Mouse (Mus musculus): Measurements from ENCODE around the gene Hpf1.

The Hpf1 gene

DNA sequence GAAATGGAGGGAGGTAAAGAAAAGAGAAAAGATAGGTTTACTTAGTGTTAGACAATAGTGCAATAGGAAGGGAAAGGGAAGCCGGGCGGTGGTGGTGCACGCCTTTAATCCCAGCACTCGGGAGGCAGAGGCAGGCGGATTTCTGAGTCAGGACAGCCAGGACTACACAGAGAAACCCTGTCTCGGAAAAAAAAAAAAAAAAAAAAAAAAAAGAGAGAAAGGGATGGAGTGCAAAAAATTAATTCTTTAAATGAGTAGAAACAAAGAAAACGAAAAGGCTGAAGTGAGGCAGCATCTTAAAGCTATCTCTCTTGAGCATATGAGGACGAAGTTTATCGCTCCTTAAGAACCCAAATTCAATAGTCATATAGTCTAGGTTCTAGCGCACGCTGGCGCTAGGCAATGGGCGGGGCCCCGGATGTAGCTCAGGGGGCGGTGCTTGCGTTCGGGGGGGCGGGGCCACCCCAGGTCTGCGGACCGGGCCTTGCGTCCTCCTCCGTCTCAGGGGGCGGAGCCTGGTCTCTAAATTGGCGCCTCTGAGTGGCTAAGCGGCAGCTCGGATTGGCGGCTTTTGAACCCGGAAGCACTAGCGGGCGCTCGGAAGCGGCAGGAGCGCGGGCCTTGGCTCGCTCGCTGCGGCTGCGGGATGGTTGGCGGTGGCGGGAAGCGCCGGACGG lies at the start of gene Hpf1:
Hpf1 (plus strand) TSS at position 576 of the 677 bp plus-strand sequence.
- peak; percentile 97 for DNase-seq

DNA sequence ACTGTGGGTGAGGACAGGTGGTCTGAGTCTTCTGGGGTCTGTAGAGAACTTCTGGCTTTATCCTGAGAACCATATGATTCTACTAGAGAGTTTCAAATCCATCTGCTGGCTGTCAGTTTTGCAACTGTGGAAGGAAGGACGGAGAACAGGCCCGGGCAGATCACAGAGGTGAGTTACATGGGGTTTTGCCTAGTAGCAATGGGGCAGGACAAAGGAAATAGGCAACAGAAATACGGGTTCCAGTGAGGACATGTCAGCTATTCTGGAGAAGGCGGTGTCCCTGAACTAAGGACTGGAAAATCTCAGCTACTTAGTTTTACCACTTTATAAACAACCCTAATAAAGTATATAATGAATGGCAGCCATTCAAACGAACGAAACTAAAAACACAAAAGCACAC lies 47.8 kb upstream of the Hpf1 start:
- no peak for DNase-seq

GRCm38 (mm10) chr8:60857559-60857958 lies 32.7 kb upstream of the Hpf1 start:
- DNase-seq, result no peak

DNA sequence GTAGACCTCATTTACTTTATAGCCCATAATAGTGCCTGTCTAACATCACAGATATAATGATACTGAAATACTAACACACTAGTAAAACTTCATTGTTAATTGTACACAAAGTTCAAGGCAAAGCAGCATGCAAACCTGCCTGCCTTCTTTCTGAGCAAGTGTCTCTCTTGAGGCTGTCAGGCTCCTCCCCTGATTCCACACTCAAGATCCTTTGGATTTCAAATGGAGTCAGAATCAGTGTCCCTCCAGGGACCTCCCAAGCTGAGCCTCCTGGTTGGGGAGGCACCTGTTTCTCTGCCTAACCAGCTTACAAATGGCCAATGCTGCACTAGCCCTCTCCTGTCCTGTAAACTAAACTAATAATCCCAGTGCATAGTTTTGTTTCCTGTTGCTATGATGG lies 32.1 kb upstream of the Hpf1 start:
- no peak for DNase-seq

DNA sequence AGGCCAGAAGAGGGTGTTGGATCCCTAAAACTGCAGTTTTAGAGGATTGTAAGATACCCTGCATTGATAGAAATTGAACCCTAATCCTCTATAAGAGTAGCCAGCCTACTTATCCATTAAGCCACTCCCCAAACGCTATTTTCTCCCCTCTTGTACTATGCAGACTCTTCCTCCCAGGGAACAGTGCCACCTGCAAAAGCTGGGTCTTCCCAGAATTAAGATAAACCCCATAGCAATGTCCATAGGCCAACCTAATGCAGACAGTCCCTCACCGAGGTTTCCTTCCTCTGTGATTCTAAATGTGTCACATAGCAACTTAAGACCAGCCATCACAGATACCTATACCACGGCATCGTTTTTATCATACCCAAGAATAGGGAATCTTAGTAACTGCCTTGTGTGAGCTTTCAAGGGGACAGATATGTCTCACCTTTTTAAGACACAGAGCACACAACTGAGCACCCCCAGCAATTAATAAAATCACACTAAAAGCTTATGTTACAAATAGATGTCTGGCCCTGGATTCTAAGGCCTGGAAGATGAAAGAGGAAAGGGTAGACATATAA lies 31.2 kb upstream of the Hpf1 start:
- no peak for DNase-seq

DNA sequence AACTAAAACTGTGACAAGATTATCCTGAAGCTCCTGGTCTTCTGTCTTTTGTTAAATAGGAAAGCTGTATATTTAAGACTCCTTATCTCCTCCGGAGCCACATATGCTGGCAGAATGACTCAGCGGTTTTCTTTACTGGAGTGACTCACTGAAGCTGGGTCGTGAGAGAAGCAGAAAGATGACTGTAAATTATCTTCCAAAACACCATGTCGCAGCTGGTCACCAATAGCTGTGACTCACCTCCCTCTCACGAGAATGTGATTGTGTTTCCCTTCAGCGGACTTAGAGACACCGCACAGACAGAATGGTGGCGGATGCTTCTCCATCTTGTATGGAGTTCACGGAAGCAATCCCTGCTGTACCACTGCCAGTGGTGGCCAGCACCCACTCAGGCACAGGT lies 30.6 kb upstream of the Hpf1 start:
- DNase-seq, result no peak

DNA sequence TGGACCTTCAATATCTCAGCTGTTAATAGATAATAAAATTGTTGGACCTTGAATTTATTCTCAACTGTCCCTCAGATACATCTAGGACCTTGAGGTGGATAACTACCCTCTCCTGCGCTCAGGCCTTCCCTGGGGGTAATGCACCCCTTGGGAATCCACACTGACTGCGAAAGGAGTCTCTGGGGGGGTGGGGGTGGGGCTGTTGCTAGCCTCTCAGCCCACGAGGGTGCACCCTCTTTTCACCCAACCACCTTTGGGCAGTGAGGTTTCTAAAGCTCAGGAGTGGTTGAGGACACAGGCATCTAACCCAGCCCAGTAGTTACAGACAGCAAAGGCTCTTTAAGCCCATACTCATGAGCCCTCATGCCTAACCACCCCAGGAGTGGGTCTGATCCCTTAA lies 29.5 kb upstream of the Hpf1 start:
- DNase-seq, result no peak

- no peak for DNase-seq
Measured at GRCm38 (mm10) chr8:60861783-60862182, 28.4 kb upstream of the Hpf1 start.

DNA sequence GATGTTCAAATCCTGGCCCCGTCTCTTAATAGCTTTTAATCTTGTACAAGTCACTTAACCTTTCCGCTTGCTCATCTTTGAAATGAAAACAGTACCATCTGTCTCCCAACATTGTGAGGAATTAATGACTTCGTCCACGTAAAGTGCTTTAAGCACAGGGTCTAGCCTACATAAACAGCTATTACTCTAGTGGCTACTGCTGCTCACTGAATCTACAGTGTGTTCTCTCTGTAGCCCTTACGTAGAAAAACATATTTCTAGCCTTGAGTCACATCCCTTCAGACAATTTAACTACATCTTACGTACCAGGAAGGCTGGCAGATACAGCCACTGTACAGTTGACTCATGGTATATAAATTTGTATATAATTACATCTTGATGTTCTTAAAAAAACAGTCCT lies 25.3 kb upstream of the Hpf1 start:
- DNase-seq, result no peak

GRCm38 (mm10) chr8:60865504-60866114 lies 24.6 kb upstream of the Hpf1 start:
- DNase-seq, result peak; percentile 71

DNA sequence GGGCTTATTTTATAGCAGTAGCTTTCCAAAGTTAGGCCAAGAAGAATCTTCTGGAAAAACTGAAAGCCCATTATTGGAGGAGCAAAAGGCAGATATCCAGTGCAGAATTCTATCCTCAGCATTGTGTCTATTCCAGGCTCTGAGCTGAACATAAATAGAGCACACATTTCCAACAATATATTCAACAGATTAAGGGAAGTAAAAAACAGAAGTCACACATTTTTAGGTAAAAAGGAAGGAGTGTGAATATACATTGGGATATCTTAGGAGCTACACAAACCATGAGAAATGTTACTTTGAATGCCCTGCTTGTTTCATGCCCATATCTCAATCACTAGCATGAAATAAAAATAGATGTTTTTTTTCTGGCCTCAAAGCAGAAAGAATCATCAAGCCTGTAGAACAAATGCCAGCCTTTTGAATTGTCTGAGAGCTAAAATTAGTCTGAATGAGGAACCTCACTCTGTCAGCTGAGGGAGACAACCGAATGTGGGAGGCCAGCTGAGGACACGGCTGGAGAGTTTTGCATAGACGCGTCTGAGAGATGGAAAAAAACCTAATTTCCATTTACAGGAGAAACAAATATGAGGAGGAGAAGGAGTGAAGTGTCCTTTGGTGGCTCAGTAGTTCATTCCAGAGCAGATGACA lies 22.6 kb upstream of the Hpf1 start:
- DNase-seq, result no peak

- DNase-seq, result no peak
Measured at GRCm38 (mm10) chr8:60868236-60868965, 21.8 kb upstream of the Hpf1 start.

DNA sequence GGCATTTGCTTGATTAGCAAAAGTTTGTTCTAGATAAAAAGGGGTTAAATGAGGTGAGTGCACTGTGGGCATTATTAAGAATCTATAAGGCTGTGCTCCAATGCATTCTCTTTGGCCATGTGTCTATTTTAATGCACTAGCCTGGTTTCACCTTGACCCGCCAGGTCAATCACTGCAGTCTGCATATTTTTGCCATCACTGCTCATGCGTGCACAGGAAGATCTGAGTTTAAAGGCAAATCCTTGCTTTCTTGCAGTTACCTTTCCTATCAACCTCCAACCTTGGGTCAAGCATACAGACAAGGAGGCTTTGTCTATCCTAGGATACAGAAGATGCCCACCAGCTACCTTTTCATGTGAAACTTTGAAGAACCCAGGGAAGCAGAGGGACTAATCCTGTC lies 20.5 kb upstream of the Hpf1 start:
- DNase-seq, result no peak

DNA sequence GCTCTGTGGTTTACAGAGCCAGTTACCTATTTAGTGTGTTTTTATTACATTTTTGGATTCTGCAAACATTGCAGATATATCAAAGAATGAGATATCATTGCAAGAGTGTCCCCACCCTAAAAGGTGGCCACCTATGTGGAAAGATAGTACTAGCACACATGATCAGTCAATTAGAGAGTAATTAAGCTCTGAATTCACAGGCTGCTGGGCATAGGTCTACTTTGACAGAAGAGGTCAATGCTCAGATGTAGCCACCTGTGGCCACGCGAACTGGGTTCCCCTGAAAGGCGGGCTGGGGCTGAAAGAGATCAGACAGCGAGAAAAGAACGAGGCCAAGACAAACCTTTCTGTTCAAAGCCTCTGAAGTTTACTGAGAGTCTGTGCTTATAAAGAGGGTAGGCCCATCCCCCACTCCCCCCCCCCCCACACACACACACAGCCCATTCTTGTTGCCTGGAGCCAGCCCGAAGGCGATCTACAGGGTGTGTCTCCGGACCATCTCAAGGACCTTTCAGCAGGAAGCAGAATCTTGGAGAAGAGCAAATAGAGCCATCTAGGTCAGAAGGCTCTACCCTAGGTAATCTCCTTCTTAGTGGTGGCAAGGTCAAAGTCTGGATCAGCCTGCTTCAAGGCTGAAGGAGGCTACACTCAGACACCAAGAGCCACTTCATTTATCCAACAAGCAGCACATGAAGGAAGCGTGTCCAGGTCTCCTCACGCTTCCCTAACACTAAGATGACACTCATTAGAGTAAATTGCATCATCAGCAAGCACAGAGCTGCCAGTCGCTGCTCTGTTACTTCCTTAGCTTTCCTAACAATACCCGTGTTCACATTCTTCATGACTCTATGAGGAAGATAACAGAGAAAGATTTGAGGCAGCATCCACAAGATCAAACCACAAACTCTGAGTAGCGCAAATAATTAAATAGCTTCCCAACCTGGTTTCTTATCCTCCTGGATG lies 19.7 kb upstream of the Hpf1 start:
- DNase-seq, result no peak

- no peak for DNase-seq
Measured at GRCm38 (mm10) chr8:60878617-60879016, 11.6 kb upstream of the Hpf1 start.

DNA sequence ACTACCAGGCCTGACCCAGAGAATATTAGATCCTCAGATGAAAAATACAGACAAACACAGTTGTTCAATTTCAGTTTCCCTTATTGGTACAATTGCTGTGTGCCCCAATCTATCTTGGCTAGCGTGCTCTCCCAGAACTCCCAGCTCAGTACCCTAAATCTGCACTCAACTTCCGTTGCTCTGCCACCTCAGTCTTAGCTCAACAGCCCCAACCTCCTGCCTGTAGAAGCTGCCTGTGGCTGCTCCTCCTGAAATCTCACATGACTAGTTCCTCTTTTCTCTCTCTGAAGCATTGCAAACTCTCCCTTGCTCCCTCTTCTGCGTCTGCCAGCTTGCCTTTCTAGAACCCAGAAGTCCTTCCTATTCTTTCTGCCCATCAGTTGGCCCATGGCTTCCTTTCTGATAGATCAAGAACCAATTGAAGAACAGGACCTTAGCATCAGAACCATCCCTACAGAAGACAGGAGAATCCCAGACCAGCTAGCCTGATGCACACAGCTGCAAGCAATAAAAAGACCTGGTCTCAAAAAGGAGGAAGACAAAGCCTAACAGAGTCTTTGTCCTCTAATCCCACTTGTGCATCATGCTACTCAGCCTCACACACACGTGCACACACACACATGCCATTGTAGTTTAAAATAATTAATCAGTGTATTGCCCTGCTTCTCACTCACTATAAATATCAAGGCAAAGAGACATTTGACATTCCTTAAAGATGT lies 6.6 kb upstream of the Hpf1 start:
- DNase-seq, result no peak

DNA sequence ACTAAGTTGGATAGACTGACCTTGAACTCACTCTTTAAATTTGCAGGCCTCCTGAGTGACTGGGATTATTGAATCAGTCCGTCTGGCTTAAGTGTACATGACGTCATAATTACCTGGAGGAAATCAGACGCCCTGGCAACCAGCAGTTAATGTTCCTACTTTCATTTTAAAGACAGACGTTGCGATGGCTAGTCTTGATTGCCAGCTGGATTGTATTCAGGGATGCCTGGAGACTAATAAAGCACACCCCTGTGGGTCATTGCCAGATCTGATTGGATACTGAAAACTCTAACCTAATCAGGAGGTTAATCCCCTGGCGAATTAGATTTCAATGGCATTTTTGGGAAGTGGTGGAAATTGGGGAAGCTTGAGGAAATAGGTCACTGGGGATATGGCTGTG lies 3.5 kb upstream of the Hpf1 start:
- DNase-seq, result no peak

- DNase-seq, result no peak
Measured at GRCm38 (mm10) chr8:60889131-60889842, 931 bp upstream of the Hpf1 start.

- no peak for DNase-seq
Measured at GRCm38 (mm10) chr8:60890520-60890874, 279 bp downstream of the Hpf1 start.

DNA sequence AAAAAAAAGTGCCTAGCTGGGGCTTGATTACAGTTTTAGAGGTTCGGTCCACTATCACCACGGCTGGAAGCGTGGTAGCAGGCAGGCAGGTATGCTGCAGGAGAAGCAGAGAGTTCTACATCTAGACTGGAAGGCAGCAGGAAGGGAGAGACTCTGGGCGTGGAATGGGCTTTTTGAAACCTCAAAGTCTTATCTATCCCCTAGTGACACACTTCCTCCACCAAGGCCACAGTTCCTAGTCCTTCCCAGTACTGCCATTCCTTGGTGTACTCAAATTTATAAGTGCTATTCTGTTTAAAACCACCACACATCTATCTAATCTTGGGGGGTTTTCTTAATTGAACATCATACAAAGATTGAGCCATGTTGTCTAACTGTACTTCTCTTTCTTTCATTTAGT lies 1.5 kb downstream of the Hpf1 start:
- DNase-seq, result no peak

GRCm38 (mm10) chr8:60895878-60896277 lies 5.7 kb downstream of the Hpf1 start:
- no peak for DNase-seq
